Mouse (Mus musculus): ENCODE measurements at regions not wholly inside any gene's neighbourhood (a gene's known extent, or its start where the extent isn't known, plus 50 kb on each side); places are given as distances from the start of the nearest gene placed in this dataset.

DNA sequence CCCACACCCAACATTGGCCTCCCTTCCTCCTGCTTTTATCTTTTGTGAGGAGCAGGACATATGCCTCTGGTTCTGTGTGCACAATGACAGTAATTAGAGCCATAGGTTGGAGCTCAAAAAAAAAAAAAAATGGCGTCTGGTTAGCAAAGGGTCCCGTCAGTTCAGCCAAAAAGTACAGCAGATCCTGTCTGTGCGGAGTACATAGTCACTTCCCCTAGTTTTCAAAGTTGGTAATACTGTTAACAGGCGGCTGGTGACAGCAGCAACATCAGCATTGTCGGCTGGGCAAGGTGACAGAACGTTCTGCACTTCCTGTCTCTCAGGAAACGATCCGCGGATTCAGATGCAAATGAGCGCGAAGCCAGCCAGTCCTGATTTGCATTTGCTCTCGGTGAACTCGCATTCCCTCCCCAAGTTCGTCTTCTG, 642.4 kb upstream of the Gm19410 start:
- H3K27me3 ChIP-seq (ENCODE audit: control insufficient read depth, insufficient read depth, low read length), result no peaks in the 10 kb centered on the region
- no peaks in the 10 kb centered on the region for H3K4me1 ChIP-seq (ENCODE audit: control insufficient read depth, insufficient read depth, insufficient read length, low read length)
- TF ChIP-seq CTCF (IDR thresholded peaks at IDR 0.05; ENCODE audit: extremely low read depth, insufficient read length, insufficient replicate concordance, low read depth, low read length), result no peak
- TF ChIP-seq POLR2A (IDR thresholded peaks at IDR 0.05; ENCODE audit: low read depth, low read length), result no peak
- no peak overlapping the region for H3K4me3 ChIP-seq (ENCODE audit: low read depth, low read length)
- H3K36me3 ChIP-seq (ENCODE audit: control insufficient read depth, insufficient read depth, low read length), result no peaks in the 10 kb centered on the region
- no peak overlapping the region for H3K27ac ChIP-seq (ENCODE audit: insufficient read depth, low read depth, low read length)
- WGBS, result 17% methylated on average over 14 of the region's 14 CpGs

DNA sequence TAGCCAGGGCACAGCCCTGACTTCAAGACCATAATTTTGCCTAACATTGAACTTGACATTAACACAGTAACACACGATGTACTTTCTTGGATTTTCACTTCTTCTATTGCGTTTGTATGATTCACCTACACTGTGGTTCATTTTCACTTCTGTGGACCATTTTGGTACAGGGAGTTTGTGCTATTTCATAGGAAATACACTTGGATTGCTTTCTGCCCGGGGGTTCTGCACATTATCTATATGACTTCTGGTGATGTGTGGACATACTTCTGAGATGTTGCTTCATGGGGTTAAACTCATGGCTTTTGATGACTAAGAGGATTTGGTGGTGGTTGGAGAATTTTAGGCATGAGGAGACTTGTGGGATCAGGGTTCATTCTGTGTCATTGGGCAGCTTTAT, 640.4 kb upstream of the Gm19410 start:
- Histone ChIP-seq H3K36me3 (ENCODE audit: control insufficient read depth, insufficient read depth, low read length) (no peaks in the 10 kb centered on the region), H3K27me3 (ENCODE audit: control insufficient read depth, insufficient read depth, low read length) (no peaks in the 10 kb centered on the region), H3K27ac (ENCODE audit: insufficient read depth, low read depth, low read length) (no peak overlapping the region), H3K4me1 (ENCODE audit: control insufficient read depth, insufficient read depth, insufficient read length, low read length) (no peaks in the 10 kb centered on the region), H3K4me3 (ENCODE audit: low read depth, low read length) (no peak overlapping the region)
- 79% methylated on average over 3 of the region's 3 CpGs for WGBS
- TF ChIP-seq POLR2A (IDR thresholded peaks at IDR 0.05; ENCODE audit: low read depth, low read length) (no peak), CTCF (IDR thresholded peaks at IDR 0.05; ENCODE audit: extremely low read depth, insufficient read length, insufficient replicate concordance, low read depth, low read length) (no peak)

DNA sequence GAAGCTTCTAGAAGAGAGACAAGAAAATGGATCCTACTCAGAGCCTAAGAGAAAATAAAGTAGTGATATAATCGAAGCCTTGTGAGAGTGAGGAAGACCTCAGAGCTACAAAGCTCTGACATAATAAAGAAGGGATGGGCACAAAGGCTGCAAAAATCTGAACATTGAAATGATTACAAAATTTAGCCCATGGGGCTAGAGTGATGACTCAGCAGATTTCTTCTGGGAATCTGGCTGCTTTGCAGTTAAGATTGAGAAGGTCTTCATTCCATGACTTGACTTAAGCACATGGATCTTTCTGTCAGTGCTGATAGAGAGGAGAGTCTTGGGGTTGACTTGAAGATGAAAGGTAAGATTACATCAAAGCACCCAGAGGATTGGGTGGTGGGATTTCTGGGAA, 633.3 kb upstream of the Gm19410 start:
- TF ChIP-seq CTCF (IDR thresholded peaks at IDR 0.05; ENCODE audit: extremely low read depth, insufficient read length, insufficient replicate concordance, low read depth, low read length), result no peak
- no peak overlapping the region for H3K4me3 ChIP-seq (ENCODE audit: low read depth, low read length)
- WGBS, result 91% methylated on average over 1 of the region's 1 CpGs
- H3K4me1 ChIP-seq (ENCODE audit: control insufficient read depth, insufficient read depth, insufficient read length, low read length), result no peaks in the 10 kb centered on the region
- H3K36me3 ChIP-seq (ENCODE audit: control insufficient read depth, insufficient read depth, low read length), result no peaks in the 10 kb centered on the region
- no peak overlapping the region for H3K27ac ChIP-seq (ENCODE audit: insufficient read depth, low read depth, low read length)
- no peaks in the 10 kb centered on the region for H3K27me3 ChIP-seq (ENCODE audit: control insufficient read depth, insufficient read depth, low read length)

DNA sequence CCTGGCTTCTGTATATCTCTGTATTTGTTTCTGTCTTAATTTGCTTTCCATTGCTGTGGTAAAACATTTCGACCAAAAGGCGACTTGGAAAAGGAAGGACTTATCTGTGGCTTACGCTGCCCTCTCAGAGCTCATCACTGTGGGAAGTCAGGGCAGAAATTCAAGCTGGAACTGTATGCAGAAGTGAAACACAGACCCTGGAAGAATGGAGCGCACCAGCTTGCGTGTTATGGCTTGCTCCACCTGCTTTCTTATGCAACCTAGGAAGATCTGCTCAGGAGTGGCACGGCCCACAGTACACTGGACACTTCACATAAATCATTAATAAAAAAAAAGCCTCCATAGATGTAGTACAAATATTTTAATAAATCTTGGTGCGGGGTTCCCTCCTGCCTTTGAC, 630.0 kb upstream of the Gm19410 start:
- no peaks in the 10 kb centered on the region for H3K27me3 ChIP-seq (ENCODE audit: control insufficient read depth, insufficient read depth, low read length)
- no peak for TF ChIP-seq POLR2A (IDR thresholded peaks at IDR 0.05; ENCODE audit: low read depth, low read length)
- no peak for TF ChIP-seq CTCF (IDR thresholded peaks at IDR 0.05; ENCODE audit: extremely low read depth, insufficient read length, insufficient replicate concordance, low read depth, low read length)
- H3K36me3 ChIP-seq (ENCODE audit: control insufficient read depth, insufficient read depth, low read length), result no peaks in the 10 kb centered on the region
- H3K4me3 ChIP-seq (ENCODE audit: low read depth, low read length), result no peak overlapping the region
- H3K27ac ChIP-seq (ENCODE audit: insufficient read depth, low read depth, low read length), result no peak overlapping the region
- WGBS, result 75% methylated on average over 7 of the region's 7 CpGs
- H3K4me1 ChIP-seq (ENCODE audit: control insufficient read depth, insufficient read depth, insufficient read length, low read length), result no peaks in the 10 kb centered on the region

DNA sequence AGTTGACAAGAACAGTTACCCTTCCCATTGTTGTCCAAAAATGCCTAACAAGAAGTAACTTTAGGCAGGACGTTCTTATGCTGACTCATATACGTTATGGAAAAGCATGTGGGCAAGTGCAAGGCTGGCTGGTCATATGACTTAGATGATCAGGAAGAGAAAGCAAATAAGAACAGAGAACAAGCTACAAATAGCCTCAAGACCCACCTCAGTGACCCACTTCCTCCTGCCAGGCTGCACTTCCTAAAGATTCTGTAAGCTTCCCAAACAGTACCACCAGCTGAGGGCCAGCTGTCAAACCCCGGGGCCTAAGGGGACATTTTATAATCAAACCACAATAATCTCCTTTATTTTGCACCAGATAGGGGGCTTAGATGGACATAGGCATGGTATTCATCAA, 628.9 kb upstream of the Gm19410 start:
- 81% methylated on average over 3 of the region's 3 CpGs for WGBS
- Histone ChIP-seq H3K4me3 (ENCODE audit: low read depth, low read length) (no peak overlapping the region), H3K36me3 (ENCODE audit: control insufficient read depth, insufficient read depth, low read length) (no peaks in the 10 kb centered on the region), H3K4me1 (ENCODE audit: control insufficient read depth, insufficient read depth, insufficient read length, low read length) (no peaks in the 10 kb centered on the region), H3K27me3 (ENCODE audit: control insufficient read depth, insufficient read depth, low read length) (no peaks in the 10 kb centered on the region), H3K27ac (ENCODE audit: insufficient read depth, low read depth, low read length) (no peak overlapping the region)
- TF ChIP-seq POLR2A (IDR thresholded peaks at IDR 0.05; ENCODE audit: low read depth, low read length) (no peak), CTCF (IDR thresholded peaks at IDR 0.05; ENCODE audit: extremely low read depth, insufficient read length, insufficient replicate concordance, low read depth, low read length) (no peak)

DNA sequence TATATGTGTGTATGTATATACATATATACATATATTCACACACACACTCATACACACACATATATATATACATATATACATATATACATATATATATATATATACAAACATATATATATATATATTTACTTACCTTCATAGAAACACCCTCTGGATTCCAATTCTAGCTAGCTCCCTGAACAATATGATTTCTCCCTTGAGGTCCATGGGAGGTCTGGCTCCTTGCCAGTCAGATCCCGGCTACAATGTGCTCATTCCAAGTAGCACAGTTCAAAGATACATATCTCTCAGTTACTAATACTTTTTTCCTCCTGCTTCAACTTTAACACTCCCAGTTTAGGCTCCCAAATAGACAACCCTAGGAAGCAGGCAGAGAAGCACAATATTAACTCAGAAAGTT, 624.8 kb upstream of the Gm19410 start:
- no peak for TF ChIP-seq CTCF (IDR thresholded peaks at IDR 0.05; ENCODE audit: extremely low read depth, insufficient read length, insufficient replicate concordance, low read depth, low read length)
- TF ChIP-seq POLR2A (IDR thresholded peaks at IDR 0.05; ENCODE audit: low read depth, low read length), result no peak
- Histone ChIP-seq H3K4me1 (ENCODE audit: control insufficient read depth, insufficient read depth, insufficient read length, low read length) (no peaks in the 10 kb centered on the region), H3K27ac (ENCODE audit: insufficient read depth, low read depth, low read length) (no peak overlapping the region), H3K4me3 (ENCODE audit: low read depth, low read length) (no peak overlapping the region), H3K36me3 (ENCODE audit: control insufficient read depth, insufficient read depth, low read length) (no peaks in the 10 kb centered on the region), H3K27me3 (ENCODE audit: control insufficient read depth, insufficient read depth, low read length) (no peaks in the 10 kb centered on the region)
- 39% methylated on average over 1 of the region's 1 CpGs for WGBS

DNA sequence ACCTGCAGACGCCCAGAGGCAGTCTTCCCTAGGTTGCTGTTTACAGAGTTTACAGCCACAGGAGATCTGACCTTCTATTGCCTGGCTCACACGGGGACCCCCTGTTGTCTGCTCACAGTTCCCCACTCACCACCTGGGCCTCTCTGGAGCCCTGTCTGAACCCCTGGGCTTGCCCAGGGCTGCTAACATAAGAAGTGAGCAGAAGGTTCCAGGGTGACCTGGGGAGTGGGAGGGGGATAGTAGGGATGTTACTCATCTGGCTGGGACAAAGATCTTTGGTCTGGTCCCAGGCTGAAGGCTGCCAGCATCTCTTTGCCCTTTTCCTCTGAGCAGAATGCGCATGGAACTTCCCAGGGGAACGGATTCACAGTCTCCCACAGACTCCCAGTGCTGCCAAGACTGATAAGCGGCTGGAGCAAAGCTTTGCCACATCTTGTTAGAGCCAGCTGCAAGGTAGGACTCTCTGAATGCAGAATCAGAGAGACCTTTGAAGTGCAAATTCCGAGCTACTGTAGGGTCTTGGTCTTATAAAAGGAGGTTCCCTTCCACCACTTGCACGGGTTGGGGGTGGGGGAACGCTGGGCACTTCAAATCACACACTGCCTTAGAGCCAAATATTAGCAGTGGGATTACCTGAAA, 622.5 kb upstream of the Gm19410 start:
- Histone ChIP-seq H3K27ac (ENCODE audit: insufficient read depth, low read depth, low read length) (no peak overlapping the region), H3K27me3 (ENCODE audit: control insufficient read depth, insufficient read depth, low read length) (no peaks in the 10 kb centered on the region), H3K4me3 (ENCODE audit: low read depth, low read length) (no peak overlapping the region), H3K36me3 (ENCODE audit: control insufficient read depth, insufficient read depth, low read length) (no peaks in the 10 kb centered on the region), H3K4me1 (ENCODE audit: control insufficient read depth, insufficient read depth, insufficient read length, low read length) (no peaks in the 10 kb centered on the region)
- no peak for TF ChIP-seq POLR2A (IDR thresholded peaks at IDR 0.05; ENCODE audit: low read depth, low read length)
- TF ChIP-seq CTCF (IDR thresholded peaks at IDR 0.05; ENCODE audit: extremely low read depth, insufficient read length, insufficient replicate concordance, low read depth, low read length), result no peak
- 41% methylated on average over 8 of the region's 8 CpGs for WGBS
